Mouse (Mus musculus) bone marrow macrophage, adult 2 months (primary cell): ENCODE measurements around the gene Il3. TPM values are rescaled to one million over a fixed set of nuclear protein-coding genes. Genes with fewer than 3 reads are reported as not detected.
A peak's percentile ranks its signal among the peaks of the same experiment; 100 is the strongest.

ENCODE experiments used
- H3K27ac ChIP-seq: 2 replicates; pipeline ENCODE4 v1.5.1; 2012; ENCODE audit warnings: low read depth, low read length; ENCODE audit not compliant: insufficient read depth
- H3K4me1 ChIP-seq: 2 replicates; pipeline ENCODE4 v1.6.1; 2012; ENCODE audit warnings: low read length; ENCODE audit not compliant: control insufficient read depth, insufficient read depth
- H3K4me3 ChIP-seq: 2 replicates; pipeline ENCODE4 v1.5.1; 2012; ENCODE audit warnings: mild to moderate bottlenecking, low read length, moderate library complexity; ENCODE audit not compliant: insufficient read depth
- CTCF ChIP-seq: IDR thresholded peaks from 2 replicates; pipeline ENCODE4 v1.5.1; 2012; ENCODE audit warnings: low read depth, mild to moderate bottlenecking, low read length, moderate library complexity
- POLR2A ChIP-seq: IDR thresholded peaks from 2 replicates; pipeline ENCODE4 v1.6.1; 2012; ENCODE audit warnings: mild to moderate bottlenecking, low read depth, low read length, borderline replicate concordance
- polyA plus RNA-seq: library from polyadenylated mRNA; stranded (reverse); fragments of >200 nt; gene quantifications from 2 replicates; pipeline ENCODE4 v1.2.4, GENCODE M21; 2012; ENCODE audit not compliant: missing spikeins, insufficient read depth, insufficient read length

The Il3 gene
- not detected in 2 replicates for polyA plus RNA-seq

DNA sequence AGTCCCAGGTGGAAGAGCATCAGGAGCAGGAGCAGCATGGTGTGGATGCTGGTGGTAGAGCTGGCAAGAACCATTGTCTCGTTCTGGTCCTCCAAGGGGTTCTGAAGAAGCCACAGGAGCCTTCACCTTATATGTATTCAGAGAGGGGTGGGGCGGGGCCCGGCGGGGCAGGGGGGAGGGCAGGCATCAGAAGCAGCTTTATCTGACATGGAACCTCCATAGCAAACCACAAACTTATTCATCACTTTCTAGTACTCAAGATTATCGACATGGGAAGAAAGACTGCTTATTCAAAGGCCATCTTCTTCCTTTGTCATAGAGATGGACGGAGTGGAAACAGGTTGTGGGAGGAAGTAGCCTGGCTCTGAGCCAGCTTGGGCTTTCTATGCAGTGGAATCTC, at the start of gene Il3:
Il3 (minus strand) TSS at position 101 of the 400 bp plus-strand sequence.
- TF ChIP-seq CTCF, result no peak
- no peak for TF ChIP-seq POLR2A
- H3K4me1 ChIP-seq, result no peaks in the 10 kb centered on the region
- H3K4me3 ChIP-seq, result no peak within 1 kb of the TSS
- H3K27ac ChIP-seq, result no peak within 1 kb of the TSS

DNA sequence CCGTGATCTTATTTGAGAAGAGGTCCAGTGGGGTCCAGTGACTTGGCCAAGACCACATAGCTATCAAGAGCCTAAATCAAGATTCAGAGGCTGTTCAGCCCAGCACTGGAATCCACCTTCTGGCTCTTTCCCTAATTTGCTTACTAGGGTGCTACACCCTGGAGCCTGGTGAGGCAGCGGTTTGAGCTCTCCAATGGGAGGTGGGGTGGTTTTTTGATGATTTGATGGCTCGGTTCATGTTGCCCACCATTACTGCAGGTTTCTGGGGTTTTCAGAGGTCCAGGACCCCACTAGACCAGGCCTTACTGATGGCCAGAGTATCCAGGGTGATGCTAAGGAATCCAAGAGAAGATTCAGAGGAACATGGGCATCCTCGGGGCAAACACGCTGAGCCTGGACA, 48.3 kb upstream of the Il3 start:
- TF ChIP-seq POLR2A, result no peak
- TF ChIP-seq CTCF, result no peak; the same call in 1 of the 2 replicates
- H3K27ac ChIP-seq, result no peak overlapping the region
- H3K4me3 ChIP-seq, result no peak overlapping the region
- H3K4me1 ChIP-seq, result no peaks in the 10 kb centered on the region

- Histone ChIP-seq H3K4me1 (no peaks in the 10 kb centered on the region), H3K27ac (no peak overlapping the region), H3K4me3 (no peak overlapping the region)
- TF ChIP-seq CTCF (no peak), POLR2A (no peak)
Measured at GRCm38 (mm10) chr11:54314740-54315139, 47.7 kb upstream of the Il3 start.

DNA sequence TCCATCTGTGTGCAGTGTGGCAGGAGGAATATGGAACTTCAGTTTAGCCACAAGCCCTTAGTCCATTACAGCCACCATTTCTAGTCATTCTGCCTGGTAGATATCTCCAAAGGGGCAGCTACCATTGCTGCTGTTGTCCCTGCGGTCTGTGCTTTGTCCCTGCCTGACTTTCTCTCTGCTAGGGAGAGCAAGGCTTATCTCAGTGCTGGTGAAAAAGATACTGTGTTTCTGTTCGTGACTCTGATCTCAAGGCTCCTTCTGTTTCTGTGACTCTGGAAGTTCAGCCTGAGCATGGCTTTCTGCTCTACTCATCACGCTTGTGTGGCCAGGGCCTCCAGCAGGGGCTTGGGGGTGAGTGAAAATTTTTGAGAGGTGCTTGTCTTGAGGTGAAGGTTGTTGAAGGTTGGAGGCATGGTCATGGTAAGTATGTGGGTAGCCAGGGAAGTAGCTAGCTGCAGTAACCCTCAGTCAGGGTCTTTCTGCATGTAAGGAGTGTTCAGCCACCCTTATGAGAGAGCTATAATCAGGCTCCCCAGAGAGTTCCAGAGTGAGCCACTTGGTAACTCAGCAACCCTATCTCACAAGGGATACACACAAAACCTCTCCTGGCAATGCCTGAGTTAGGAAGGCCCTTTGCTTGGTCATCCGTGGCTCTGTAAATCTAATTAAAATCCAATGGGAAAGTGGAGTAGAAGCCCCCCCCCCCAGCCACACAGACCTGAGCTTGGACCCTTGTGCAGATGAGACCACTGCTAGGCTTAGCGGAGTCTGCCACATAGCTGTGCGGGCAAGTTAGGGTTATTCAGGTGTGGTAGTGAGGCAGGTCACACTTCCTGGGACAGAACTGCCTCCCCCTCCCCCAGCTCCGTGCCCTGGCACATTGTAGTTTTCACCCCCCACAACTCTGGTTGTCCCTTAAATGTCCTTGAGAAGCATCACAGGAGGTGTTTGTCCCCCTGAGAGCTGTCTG, 46.6 kb upstream of the Il3 start:
- TF ChIP-seq POLR2A, result no peak
- no peak for TF ChIP-seq CTCF
- Histone ChIP-seq H3K27ac (no peak overlapping the region), H3K4me3 (no peak overlapping the region), H3K4me1 (no peaks in the 10 kb centered on the region)

GRCm38 (mm10) chr11:54312603-54313002, 45.5 kb upstream of the Il3 start:
- Histone ChIP-seq H3K4me3 (no peak overlapping the region), H3K4me1 (no peaks in the 10 kb centered on the region), H3K27ac (no peak overlapping the region)
- TF ChIP-seq CTCF, result no peak

DNA sequence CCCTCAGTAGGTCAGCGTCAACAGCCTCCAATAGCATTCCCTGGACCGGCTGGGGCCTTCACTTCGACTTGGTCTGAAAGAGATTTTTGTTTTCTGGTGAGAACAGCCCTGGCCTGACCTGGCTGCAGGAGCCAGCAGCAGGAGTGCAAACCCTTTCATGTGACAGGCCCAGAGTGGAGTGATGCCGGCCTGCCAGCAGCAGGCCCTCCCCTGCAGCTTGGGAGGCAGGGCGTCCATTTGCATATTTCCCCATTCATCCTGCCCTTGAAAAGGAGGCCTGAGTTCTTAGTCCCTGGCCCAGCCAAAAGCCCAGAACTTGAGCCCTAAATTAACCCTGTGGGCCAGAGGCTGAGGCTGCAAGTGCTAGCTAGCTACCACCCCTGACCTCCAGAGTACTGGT, 44.9 kb upstream of the Il3 start:
- Histone ChIP-seq H3K4me3 (no peak overlapping the region), H3K27ac (no peak overlapping the region), H3K4me1 (no peaks in the 10 kb centered on the region)
- TF ChIP-seq POLR2A (no peak), CTCF (no peak)

GRCm38 (mm10) chr11:54310588-54310987, 43.5 kb upstream of the Il3 start:
- no peak overlapping the region for H3K4me3 ChIP-seq
- no peak overlapping the region for H3K27ac ChIP-seq
- H3K4me1 ChIP-seq, result no peaks in the 10 kb centered on the region
- no peak for TF ChIP-seq CTCF
- no peak for TF ChIP-seq POLR2A

GRCm38 (mm10) chr11:54307139-54307816, 40.2 kb upstream of the Il3 start:
- Histone ChIP-seq H3K4me3 (no peak overlapping the region), H3K27ac (no peak overlapping the region), H3K4me1 (no peaks in the 10 kb centered on the region)
- peak; percentile 43 for TF ChIP-seq CTCF
- TF ChIP-seq POLR2A, result no peak

DNA sequence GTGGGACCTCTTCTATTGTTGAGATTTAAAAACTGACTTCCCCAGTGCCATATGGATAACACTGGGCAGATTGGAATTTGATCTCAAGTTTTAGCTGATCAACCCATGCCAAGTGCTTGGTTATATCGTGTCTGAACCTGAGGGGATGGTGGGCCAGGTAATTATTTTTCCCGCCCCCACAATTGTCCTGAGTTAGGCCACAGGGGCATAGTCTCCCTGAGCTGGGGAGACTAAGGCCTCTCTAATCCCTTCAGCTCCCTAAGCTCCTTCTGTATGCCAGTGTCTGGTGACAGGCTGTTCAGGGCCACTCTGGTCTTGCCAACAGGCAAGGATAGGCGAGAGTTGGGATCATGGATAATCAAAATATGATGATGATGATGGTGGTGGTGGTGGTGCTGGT, 38.3 kb upstream of the Il3 start:
- TF ChIP-seq CTCF (no peak), POLR2A (no peak)
- no peak overlapping the region for H3K27ac ChIP-seq
- no peaks in the 10 kb centered on the region for H3K4me1 ChIP-seq
- no peak overlapping the region for H3K4me3 ChIP-seq

- no peak overlapping the region for H3K4me3 ChIP-seq
- H3K4me1 ChIP-seq, result no peaks in the 10 kb centered on the region
- TF ChIP-seq POLR2A (no peak), CTCF (no peak)
- no peak overlapping the region for H3K27ac ChIP-seq
Measured at GRCm38 (mm10) chr11:54304471-54304873, 37.4 kb upstream of the Il3 start.
